Mouse (Mus musculus): Measurements from ENCODE around the gene Gabrr2.
A peak's percentile ranks its signal among the peaks of the same experiment; 100 is the strongest.

Gabrr2 gene

GRCm38 (mm10) chr4:33062981-33063380 is at the start of gene Gabrr2:
Gene Gabrr2 (plus strand): TSS chr4:33062999.
- no peak for DNase-seq (ENCODE audit: low read depth)

- DNase-seq (ENCODE audit: low read depth): peak; percentile 47
Measured at GRCm38 (mm10) chr4:33018361-33018999, 44.3 kb upstream of the Gabrr2 start.

- no peak for DNase-seq (ENCODE audit: low read depth)
Measured at GRCm38 (mm10) chr4:33024420-33024819, 38.4 kb upstream of the Gabrr2 start.

- no peak for DNase-seq (ENCODE audit: low read depth)
Measured at GRCm38 (mm10) chr4:33029104-33029503, 33.7 kb upstream of the Gabrr2 start.

- DNase-seq (ENCODE audit: low read depth): no peak
Measured at GRCm38 (mm10) chr4:33030264-33031194, 32.3 kb upstream of the Gabrr2 start.

GRCm38 (mm10) chr4:33031195-33031960 is 31.4 kb upstream of the Gabrr2 start, which contains the start of gene Ube2j1:
Gene Ube2j1 (plus strand): TSS chr4:33031416.
- DNase-seq (ENCODE audit: low read depth): peak; percentile 70

- DNase-seq (ENCODE audit: low read depth): no peak
Measured at GRCm38 (mm10) chr4:33032045-33032444, 30.8 kb upstream of the Gabrr2 start.

- no peak for DNase-seq (ENCODE audit: low read depth)
Measured at GRCm38 (mm10) chr4:33033515-33033914, 29.3 kb upstream of the Gabrr2 start.

GRCm38 (mm10) chr4:33039826-33040225 is 23.0 kb upstream of the Gabrr2 start:
- DNase-seq (ENCODE audit: low read depth): no peak

GRCm38 (mm10) chr4:33049601-33050000 is 13.2 kb upstream of the Gabrr2 start:
- DNase-seq (ENCODE audit: low read depth): no peak

GRCm38 (mm10) chr4:33052055-33052454 is 10.7 kb upstream of the Gabrr2 start:
- DNase-seq (ENCODE audit: low read depth): no peak

- no peak for DNase-seq (ENCODE audit: low read depth)
Measured at GRCm38 (mm10) chr4:33052650-33053049, 10.1 kb upstream of the Gabrr2 start.

- DNase-seq (ENCODE audit: low read depth): no peak
Measured at GRCm38 (mm10) chr4:33054426-33054825, 8.4 kb upstream of the Gabrr2 start.

- no peak for DNase-seq (ENCODE audit: low read depth)
Measured at GRCm38 (mm10) chr4:33056317-33056716, 6.5 kb upstream of the Gabrr2 start.

GRCm38 (mm10) chr4:33057890-33058687 is 4.7 kb upstream of the Gabrr2 start:
- peak; percentile 36 for DNase-seq (ENCODE audit: low read depth)

- DNase-seq (ENCODE audit: low read depth): no peak
Measured at GRCm38 (mm10) chr4:33061158-33061557, 1.6 kb upstream of the Gabrr2 start.

GRCm38 (mm10) chr4:33064986-33065385 is 2.2 kb downstream of the Gabrr2 start:
- DNase-seq (ENCODE audit: low read depth): no peak

GRCm38 (mm10) chr4:33066223-33066960 is 3.6 kb downstream of the Gabrr2 start:
- DNase-seq (ENCODE audit: low read depth): no peak

- DNase-seq (ENCODE audit: low read depth): no peak
Measured at GRCm38 (mm10) chr4:33067331-33067730, 4.5 kb downstream of the Gabrr2 start.

- no peak for DNase-seq (ENCODE audit: low read depth)
Measured at GRCm38 (mm10) chr4:33067826-33068225, 5.0 kb downstream of the Gabrr2 start.

- no peak for DNase-seq (ENCODE audit: low read depth)
Measured at GRCm38 (mm10) chr4:33068894-33069293, 6.1 kb downstream of the Gabrr2 start.

Data from fibroblast of lung, adult 2 months (primary cell).